Mouse (Mus musculus): ENCODE measurements at regions not wholly inside any gene's neighbourhood (a gene's known extent, or its start where the extent isn't known, plus 50 kb on each side); places are given as distances from the start of the nearest gene placed in this dataset.

GRCm38 (mm10) chr15:5414401-5414800 is 170.4 kb upstream of the Ptger4 start:
- DNase-seq (ENCODE audit: low spot score): no peak

- DNase-seq (ENCODE audit: low spot score): no peak
Measured at GRCm38 (mm10) chr15:5416031-5416430, 172.0 kb upstream of the Ptger4 start.

GRCm38 (mm10) chr15:5426641-5427040 is 182.7 kb upstream of the Ptger4 start:
- no peak for DNase-seq (ENCODE audit: low spot score)

- no peak for DNase-seq (ENCODE audit: low spot score)
Measured at GRCm38 (mm10) chr15:5427319-5428048, 183.5 kb upstream of the Ptger4 start.

GRCm38 (mm10) chr15:5432018-5432417 is 188.0 kb upstream of the Ptger4 start:
- no peak for DNase-seq (ENCODE audit: low spot score)

- no peak for DNase-seq (ENCODE audit: low spot score)
Measured at GRCm38 (mm10) chr15:5437020-5437419, 193.0 kb upstream of the Ptger4 start.

GRCm38 (mm10) chr15:5446040-5446755 is 202.2 kb upstream of the Ptger4 start:
- DNase-seq (ENCODE audit: low spot score): peak; percentile 4

- DNase-seq (ENCODE audit: low spot score): no peak
Measured at GRCm38 (mm10) chr15:5446756-5447314, 202.8 kb upstream of the Ptger4 start.

GRCm38 (mm10) chr15:5447707-5448496 is 203.9 kb upstream of the Ptger4 start:
- DNase-seq (ENCODE audit: low spot score): no peak

GRCm38 (mm10) chr15:5459083-5459482 is 215.1 kb upstream of the Ptger4 start:
- DNase-seq (ENCODE audit: low spot score): peak; percentile 59

GRCm38 (mm10) chr15:5459580-5459979 is 215.6 kb upstream of the Ptger4 start:
- DNase-seq (ENCODE audit: low spot score): no peak

- DNase-seq (ENCODE audit: low spot score): no peak
Measured at GRCm38 (mm10) chr15:5462651-5463050, 218.7 kb upstream of the Ptger4 start.

- no peak for DNase-seq (ENCODE audit: low spot score)
Measured at GRCm38 (mm10) chr15:5464732-5465131, 220.7 kb upstream of the Ptger4 start.

- DNase-seq (ENCODE audit: low spot score): no peak
Measured at GRCm38 (mm10) chr15:5468535-5469073, 224.6 kb upstream of the Ptger4 start.

GRCm38 (mm10) chr15:5475389-5475995 is 231.5 kb upstream of the Ptger4 start:
- no peak for DNase-seq (ENCODE audit: low spot score)

GRCm38 (mm10) chr15:5493286-5493685 is 249.3 kb upstream of the Ptger4 start:
- no peak for DNase-seq (ENCODE audit: low spot score)

GRCm38 (mm10) chr15:5495187-5495849 is 251.3 kb upstream of the Ptger4 start:
- peak; percentile 23 for DNase-seq (ENCODE audit: low spot score)

- DNase-seq (ENCODE audit: low spot score): no peak
Measured at GRCm38 (mm10) chr15:5495954-5496353, 252.0 kb upstream of the Ptger4 start.

GRCm38 (mm10) chr15:5504502-5504901 is 260.5 kb upstream of the Ptger4 start:
- DNase-seq (ENCODE audit: low spot score): no peak

- no peak for DNase-seq (ENCODE audit: low spot score)
Measured at GRCm38 (mm10) chr15:5506848-5507544, 263.0 kb upstream of the Ptger4 start.

- DNase-seq (ENCODE audit: low spot score): no peak
Measured at GRCm38 (mm10) chr15:5507545-5507913, 263.5 kb upstream of the Ptger4 start.
